Comparison of ENCODE assay signal across 9 mouse cellular contexts in genomic region chr7:51540736-51541135, GRCm38 (mm10). TPM values are rescaled to one million over a fixed set of nuclear protein-coding genes. Genes with fewer than 3 reads are reported as not detected.
DNase-seq lines count a peak whose midpoint lies in the region; ATAC-seq lines count a peak whose summit lies in the region.
"Had no signal": no experiment of that assay in that cellular context is flagged by ENCODE, and none has a peak within 500 bp of the region (broad histone marks: within the 10 kb centered on the region; RNA-seq: fewer than 3 reads in every experiment).

No protein-coding gene starts in this region.

- peak; percentile 5 for DNase-seq in liver
- no peak for DNase-seq in liver, embryonic 11.5 days (ENCODE audit: low spot score)
- DNase-seq in adrenal gland, adult 2 months, result peak; percentile 17
- peak; percentile 72 to 74 for DNase-seq in cerebellum, postnatal 14 days
- DNase-seq in kidney, postnatal 4 days, result peak; percentile 44
- no peak for DNase-seq in layer of hippocampus, adult 9-11 months
- no peak for DNase-seq in thymus, postnatal 0 days (ENCODE audit: low spot score)

- ATAC-seq in liver, embryonic 11.5 days (replicated peaks; ENCODE audit: low FRiP score), result no peak

- H3K27me3 ChIP-seq in liver, embryonic 11.5 days (replicated peaks; ENCODE audit: control insufficient read depth, insufficient read depth, low read length), result no peaks in the 10 kb centered on the region
- H3K27me3 ChIP-seq: embryonic facial prominence, embryonic 13.5 days; limb, embryonic 13.5 days had no signal

- no peaks in the 10 kb centered on the region for H3K36me3 ChIP-seq in liver, embryonic 11.5 days (ENCODE audit: control insufficient read depth, insufficient read depth, low read length)
- H3K36me3 ChIP-seq: embryonic facial prominence, embryonic 13.5 days; limb, embryonic 13.5 days had no signal

- H3K9ac ChIP-seq in liver, embryonic 11.5 days (ENCODE audit: low read depth, low read length), result no peak overlapping the region
- H3K9ac ChIP-seq: embryonic facial prominence, embryonic 13.5 days; limb, embryonic 13.5 days had no signal

- H3K4me2 ChIP-seq in liver, embryonic 11.5 days, result no peak overlapping the region
- H3K4me2 ChIP-seq: embryonic facial prominence, embryonic 13.5 days; limb, embryonic 13.5 days had no signal

- no peak overlapping the region for H3K27ac ChIP-seq in liver, embryonic 11.5 days (ENCODE audit: low read depth, low read length)
- H3K27ac ChIP-seq: embryonic facial prominence, embryonic 13.5 days; limb, embryonic 13.5 days had no signal

- WGBS in liver, embryonic 11.5 days, result 60% methylated on average over 6 of the region's 6 CpGs

- H3K9me3 ChIP-seq in liver, embryonic 11.5 days (ENCODE audit: control insufficient read depth, low read length), result no peaks in the 10 kb centered on the region
- H3K9me3 ChIP-seq: embryonic facial prominence, embryonic 13.5 days; limb, embryonic 13.5 days had no signal

- H3K4me1 ChIP-seq in liver, embryonic 11.5 days (replicated peaks; ENCODE audit: control insufficient read depth, insufficient read depth, low read length), result no peaks in the 10 kb centered on the region
- H3K4me1 ChIP-seq: embryonic facial prominence, embryonic 13.5 days; limb, embryonic 13.5 days had no signal

- no peak overlapping the region for H3K4me3 ChIP-seq in liver, embryonic 11.5 days (ENCODE audit: low read depth, low read length)
- H3K4me3 ChIP-seq: embryonic facial prominence, embryonic 13.5 days; limb, embryonic 13.5 days had no signal

RNA-seq across cellular contexts. Expression of gene Ano5, which starts 29.9 kb away (rescaled TPM):
- 0.04 and 0.05 TPM in 2 replicates for polyA plus RNA-seq in liver, embryonic 11.5 days (2014; fragmentation: Nextera tagmentation; extraction: Ambion mirVana)
- under 1 TPM; 0.29 to 0.41 TPM for total RNA-seq in adrenal gland, adult 2 months (2021)
- polyA plus RNA-seq in adrenal gland, adult 2 months (2012; rRNA removed), result 0.02 and 0.03 TPM in 2 replicates
- 0.04 TPM in 2 replicates for polyA plus RNA-seq in thymus, postnatal 0 days (2015; fragmentation: Nextera tagmentation; extraction: Ambion mirVana)

Comparison
In these comparisons a context has a peak if more than half of its experiments do, and no peak if none do; other contexts are left out.
1. DNase-seq: peak in liver (single experiment), adrenal gland, adult 2 months (single experiment), cerebellum, postnatal 14 days (2 of 2) and kidney, postnatal 4 days (2 of 2); none in liver, embryonic 11.5 days (single experiment), layer of hippocampus, adult 9-11 months (single experiment) and thymus, postnatal 0 days (single experiment).